Mouse (Mus musculus) heart, embryonic 14.5 days (tissue): ENCODE results near the gene Tead1. TPM values are rescaled to one million over a fixed set of nuclear protein-coding genes. Genes with fewer than 3 reads are reported as not detected.

Experiments
- ATAC-seq: fragments of 200-750 bp; cut with Nextera tagmentation; 2 replicates; pipeline ENCODE4 v1.8.0; 2017; ENCODE audit warnings: low read depth, moderate TSS enrichment; ENCODE audit not compliant: insufficient number of reproducible peaks, insufficient read depth, low FRiP score
- H3K27ac ChIP-seq, 2 experiments: fragments of 200-500 bp in 1 of 2; fragments of 300-500 bp in 1 of 2; sonication (generic) in 1 of 2; replicated peaks in 1 of 2; 2 replicates each; pipeline ENCODE4 v1.5.1; 2012 to 2014; ENCODE audit warnings: low read depth in 2 of 2, low read length in 2 of 2, control low read depth in 1 of 2, mild to moderate bottlenecking in 1 of 2, mixed read lengths in 1 of 2; ENCODE audit not compliant: control insufficient read depth in 1 of 2, insufficient read depth in 1 of 2
- H3K27me3 ChIP-seq: fragments of 300-500 bp; sonication (generic); 2 replicates; pipeline ENCODE4 v1.6.1; 2014; ENCODE audit warnings: mild to moderate bottlenecking, low read length, control low read depth; ENCODE audit not compliant: control insufficient read depth, insufficient read depth
- H3K36me3 ChIP-seq: fragments of 300-500 bp; sonication (generic); 2 replicates; pipeline ENCODE4 v1.6.1; 2014; ENCODE audit warnings: mild to moderate bottlenecking, control low read depth, low read length, mixed read lengths; ENCODE audit not compliant: control insufficient read depth, insufficient read depth
- H3K4me1 ChIP-seq, 2 experiments: fragments of 200-500 bp in 1 of 2; fragments of 300-500 bp in 1 of 2; sonication (generic) in 1 of 2; 2 replicates each; pipeline ENCODE4 v1.6.1; 2012 to 2014; ENCODE audit warnings: low read length in 2 of 2, control low read depth in 1 of 2, mixed read lengths in 1 of 2; ENCODE audit not compliant: control insufficient read depth in 2 of 2, insufficient read depth in 2 of 2
- H3K4me2 ChIP-seq: fragments of 300-500 bp; sonication (generic); 2 replicates; pipeline ENCODE4 v1.6.1; 2014; ENCODE audit warnings: mild to moderate bottlenecking, low read length
- H3K4me3 ChIP-seq, 2 experiments: fragments of 200-500 bp in 1 of 2; fragments of 300-500 bp in 1 of 2; sonication (generic) in 1 of 2; 2 replicates each; pipeline ENCODE4 v1.5.1; 2012 to 2014; ENCODE audit warnings: low read length in 2 of 2, mild to moderate bottlenecking in 2 of 2, control low read depth in 1 of 2, low read depth in 1 of 2, moderate library complexity in 1 of 2; ENCODE audit not compliant: control insufficient read depth in 1 of 2, insufficient read depth in 1 of 2
- H3K9ac ChIP-seq: fragments of 300-500 bp; sonication (generic); 2 replicates; pipeline ENCODE4 v1.6.1; 2014; ENCODE audit warnings: mild to moderate bottlenecking, low read length
- H3K9me3 ChIP-seq: fragments of 300-500 bp; sonication (generic); 2 replicates; pipeline ENCODE4 v1.6.1; 2016; ENCODE audit warnings: low read length, control low read depth; ENCODE audit not compliant: control insufficient read depth
- WGBS: fragments of 180-500 bp; shearing (Covaris S2); extraction: QIAGEN DNeasy Blood & Tissue Kit; methylation state at CpG from one replicate; pipeline ENCODE4 v1.1.7; 2014; 5-methylcytosine and 5-hydroxymethylcytosine counted together
- polyA plus RNA-seq: library from polyadenylated mRNA; unstranded; fragments of >200 nt; fragmentation: Nextera tagmentation; extraction: Ambion mirVana; gene quantifications from 2 replicates; pipeline ENCODE4 v1.2.1, GENCODE M21; 2014

Gene Tead1
- polyA plus RNA-seq, 1 experiment from 2014 or later = 40.7 TPM

DNA sequence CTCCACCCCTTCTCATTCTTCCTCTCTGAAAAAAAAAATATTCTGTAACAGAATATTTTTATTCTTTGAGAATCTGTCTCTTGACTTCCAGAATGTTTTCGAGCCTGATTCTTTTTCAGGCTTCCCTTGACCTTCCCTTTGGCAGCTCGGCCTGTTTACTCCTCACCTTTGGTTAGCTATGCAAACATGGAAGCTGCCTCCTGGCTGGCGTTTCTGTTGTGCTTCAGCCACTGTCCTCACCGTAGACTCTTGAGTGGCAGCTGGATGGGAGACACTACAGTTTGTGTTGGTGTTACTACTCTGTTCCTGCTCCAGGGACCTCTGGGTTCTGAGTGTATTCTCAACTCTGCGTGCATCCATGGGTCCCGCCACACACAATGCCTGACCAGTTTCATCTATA is 176.3 kb downstream of the Tead1 start:
- no peak for ATAC-seq
- no peaks in the 10 kb centered on the region for H3K9me3 ChIP-seq
- H3K9ac ChIP-seq = no peak overlapping the region
- peaks cover 26 to 47% of the 10 kb centered on the region in 2 experiments for H3K4me1 ChIP-seq
- peak overlapping the region in 1 of 2 experiments; percentile 44; a peak in 1 of 4 replicates for H3K27ac ChIP-seq
- no peaks in the 10 kb centered on the region for H3K27me3 ChIP-seq
- WGBS = 70% methylated on average over 6 of the region's 6 CpGs
- H3K36me3 ChIP-seq = peaks cover 34% of the 10 kb centered on the region
- no peak overlapping the region for H3K4me3 ChIP-seq
- H3K4me2 ChIP-seq = no peak overlapping the region

DNA sequence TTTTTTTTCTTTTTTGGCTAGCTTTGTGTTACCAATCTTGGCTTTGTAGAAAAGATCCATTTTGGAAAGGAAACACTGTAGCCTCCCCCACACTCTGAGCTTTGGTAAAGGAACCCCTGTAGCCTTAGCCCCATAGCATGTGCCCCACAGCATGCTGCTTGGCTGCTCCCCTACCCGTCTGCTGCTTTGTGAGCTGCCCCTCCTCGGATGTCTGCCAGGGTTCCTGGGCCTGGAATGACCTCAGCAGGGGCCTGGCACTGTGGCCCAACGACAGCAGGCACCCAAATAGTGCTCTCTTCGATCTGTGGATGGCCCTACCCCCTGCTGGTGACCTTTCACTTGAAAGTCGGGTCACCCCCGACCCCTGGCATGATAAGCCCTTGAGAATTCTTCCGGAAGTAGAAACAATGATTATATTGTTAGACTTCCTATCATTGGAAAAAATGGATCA is 177.0 kb downstream of the Tead1 start:
- no peak for ATAC-seq
- Histone ChIP-seq H3K27me3 (no peaks in the 10 kb centered on the region), H3K4me2 (no peak overlapping the region), H3K27ac (no peak overlapping the region), H3K4me1 (peaks cover 22 to 40% of the 10 kb centered on the region in 2 experiments), H3K9ac (no peak overlapping the region), H3K4me3 (no peak overlapping the region), H3K9me3 (no peaks in the 10 kb centered on the region), H3K36me3 (peaks cover 40% of the 10 kb centered on the region)
- 32% methylated on average over 7 of the region's 7 CpGs for WGBS

DNA sequence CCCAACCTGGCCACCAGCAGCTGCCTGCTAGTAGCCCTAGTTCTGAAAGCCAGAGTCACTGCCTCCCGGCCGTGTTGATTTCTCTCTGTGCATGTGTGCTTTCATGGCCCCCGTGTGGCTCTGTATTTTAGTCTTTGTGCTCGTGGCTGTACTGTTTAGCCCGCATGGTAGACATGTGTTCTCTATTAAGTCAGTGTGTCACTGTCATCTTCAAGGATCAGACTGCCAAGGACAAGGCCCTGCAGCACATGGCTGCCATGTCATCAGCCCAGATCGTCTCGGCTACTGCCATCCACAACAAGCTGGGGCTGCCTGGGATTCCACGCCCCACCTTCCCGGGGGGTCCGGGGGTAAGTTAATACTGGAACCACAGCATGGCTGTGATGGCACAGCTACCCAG is 177.5 kb downstream of the Tead1 start:
- peaks cover 44% of the 10 kb centered on the region for H3K36me3 ChIP-seq
- 76% methylated on average over 10 of the region's 10 CpGs for WGBS
- no peak overlapping the region for H3K9ac ChIP-seq
- H3K4me1 ChIP-seq = peaks cover 18 to 39% of the 10 kb centered on the region in 2 experiments
- H3K27ac ChIP-seq = no peak overlapping the region
- no peak overlapping the region for H3K4me2 ChIP-seq
- no peaks in the 10 kb centered on the region for H3K27me3 ChIP-seq
- no peak for ATAC-seq
- H3K9me3 ChIP-seq = no peaks in the 10 kb centered on the region
- no peak overlapping the region for H3K4me3 ChIP-seq

DNA sequence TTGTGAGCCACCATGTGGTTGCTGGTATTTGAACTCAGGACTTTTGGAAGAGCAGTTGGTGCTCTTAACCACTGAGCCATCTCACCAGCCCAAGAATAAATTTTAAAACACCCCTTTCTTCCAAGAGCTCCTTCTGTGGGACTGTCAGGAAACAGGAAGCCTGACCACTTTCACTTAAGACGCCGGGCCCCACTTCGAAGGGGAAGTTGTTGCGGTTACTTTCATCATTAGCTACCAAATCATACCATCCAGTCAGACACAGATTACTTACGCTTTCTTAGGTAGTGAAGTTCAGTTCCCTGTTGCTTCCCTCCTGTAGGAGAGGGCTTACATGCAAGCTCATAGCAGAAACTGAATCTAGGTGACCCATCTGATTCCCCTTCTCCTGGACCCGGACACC is 180.8 kb downstream of the Tead1 start:
- Histone ChIP-seq H3K9me3 (no peaks in the 10 kb centered on the region), H3K4me3 (no peak overlapping the region), H3K27me3 (no peaks in the 10 kb centered on the region), H3K9ac (no peak overlapping the region), H3K4me2 (no peak overlapping the region), H3K4me1 (peaks cover 9 to 25% of the 10 kb centered on the region in 2 experiments), H3K36me3 (peaks cover 70% of the 10 kb centered on the region), H3K27ac (no peak overlapping the region)
- WGBS = 80% methylated on average over 6 of the region's 6 CpGs
- ATAC-seq = no peak

DNA sequence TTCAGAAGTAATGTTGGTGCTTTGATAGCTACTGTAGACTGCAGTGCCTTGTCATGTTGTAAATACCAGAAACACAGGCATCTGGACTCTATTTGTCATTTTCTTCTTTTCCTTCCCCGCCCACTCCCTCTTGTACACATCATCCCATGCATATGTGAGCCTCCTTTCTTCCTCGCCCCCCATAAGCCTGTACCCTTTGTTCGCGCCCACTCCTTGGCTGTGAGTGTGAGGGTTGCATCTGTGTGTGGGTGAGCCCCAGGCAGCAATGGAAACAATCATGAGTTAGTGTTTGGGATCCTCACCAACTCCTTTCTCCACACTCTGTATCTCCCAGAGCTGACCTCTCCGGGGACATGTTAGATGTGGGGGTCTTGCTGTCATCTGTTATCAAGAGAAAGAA is 183.0 kb downstream of the Tead1 start:
- H3K4me3 ChIP-seq = no peak overlapping the region
- no peak for ATAC-seq
- 95% methylated on average over 5 of the region's 5 CpGs for WGBS
- H3K27me3 ChIP-seq = no peaks in the 10 kb centered on the region
- H3K9ac ChIP-seq = no peak overlapping the region
- no peaks in the 10 kb centered on the region for H3K9me3 ChIP-seq
- peaks cover 0 to 7% of the 10 kb centered on the region in 2 experiments; a peak in 1 of 4 replicates for H3K4me1 ChIP-seq
- H3K27ac ChIP-seq = no peak overlapping the region
- no peak overlapping the region for H3K4me2 ChIP-seq
- peaks cover 84% of the 10 kb centered on the region for H3K36me3 ChIP-seq

DNA sequence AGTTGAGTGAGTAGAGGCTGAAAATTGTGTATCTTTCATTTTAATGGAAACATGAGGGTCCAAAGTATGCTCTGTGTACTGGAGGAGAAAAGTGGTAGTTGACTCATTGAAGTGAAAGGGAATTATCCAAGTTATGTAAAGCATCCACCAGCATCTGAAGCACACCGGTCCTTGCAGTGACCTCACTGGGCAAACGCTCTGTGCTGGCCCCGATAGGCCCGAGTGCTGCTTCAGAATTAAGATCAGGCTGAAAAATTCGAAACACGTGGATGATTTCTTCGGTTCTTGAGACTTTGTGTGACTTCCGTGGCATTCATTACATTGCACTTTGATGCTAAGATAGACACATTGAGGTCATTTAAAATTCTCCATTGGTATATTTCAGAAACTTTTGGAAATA is 185.1 kb downstream of the Tead1 start:
- Histone ChIP-seq H3K27ac (peak overlapping the region in 1 of 2 experiments; percentile 53; a peak in 2 of 4 replicates), H3K36me3 (peaks cover 79% of the 10 kb centered on the region)
- ATAC-seq = no peak

DNA sequence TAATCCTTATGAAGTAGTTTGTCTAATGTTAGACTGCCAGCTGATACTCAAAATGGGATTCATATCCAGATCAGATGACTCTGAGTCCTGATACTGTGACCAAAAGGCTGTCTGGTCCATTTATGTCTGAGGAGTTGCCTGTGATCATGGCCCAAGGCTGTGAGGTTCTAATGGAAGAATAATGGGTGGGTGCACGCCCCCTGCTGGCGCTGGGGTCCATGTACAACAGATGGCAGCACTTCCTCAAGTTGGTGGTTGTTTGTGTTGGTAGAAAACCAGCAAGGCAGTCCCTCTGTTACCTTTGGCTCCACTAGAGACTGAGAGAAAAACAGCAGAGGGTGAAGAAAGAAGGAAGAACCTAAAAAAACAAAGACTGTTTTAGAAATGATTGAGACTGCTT is 186.6 kb downstream of the Tead1 start:
- WGBS = 18% methylated on average over 2 of the region's 2 CpGs
- Histone ChIP-seq H3K4me1 (peaks cover 2 to 12% of the 10 kb centered on the region in 2 experiments; a peak in 1 of 4 replicates), H3K4me3 (no peak overlapping the region), H3K4me2 (no peak overlapping the region), H3K27me3 (no peaks in the 10 kb centered on the region), H3K27ac (no peak overlapping the region), H3K9me3 (no peaks in the 10 kb centered on the region), H3K36me3 (peaks cover 78% of the 10 kb centered on the region), H3K9ac (no peak overlapping the region)
- ATAC-seq = no peak

More for the DNA sequence above, 185.1 kb downstream of the Tead1 start:
- Histone ChIP-seq H3K4me1 (peaks cover 2 to 12% of the 10 kb centered on the region in 2 experiments; a peak in 1 of 4 replicates), H3K9me3 (no peaks in the 10 kb centered on the region), H3K4me3 (no peak overlapping the region), H3K4me2 (no peak overlapping the region), H3K27me3 (no peaks in the 10 kb centered on the region), H3K9ac (no peak overlapping the region)
- WGBS = 54% methylated on average over 8 of the region's 8 CpGs
